Mouse (Mus musculus) urinary bladder, postnatal 14 days (tissue): ENCODE data around the gene Foxd2.
A peak's percentile ranks its signal among the peaks of the same experiment; 100 is the strongest.

ENCODE experiments used
- DNase-seq: peaks from one replicate; pipeline ENCODE4 v3.0.0; 2021; ENCODE audit warnings: low spot score

Foxd2 gene

GRCm38 (mm10) chr4:114912705-114913593 is 4.3 kb upstream of the Foxd2 start:
- DNase-seq = no peak

GRCm38 (mm10) chr4:114909602-114910484 is 1.2 kb upstream of the Foxd2 start:
- peak; percentile 33 for DNase-seq

GRCm38 (mm10) chr4:114907951-114908828 is 483 bp downstream of the Foxd2 start:
- peak; percentile 20 for DNase-seq

- no peak for DNase-seq
Measured at GRCm38 (mm10) chr4:114907056-114907917, 1.4 kb downstream of the Foxd2 start.

GRCm38 (mm10) chr4:114905969-114906680 is 2.5 kb downstream of the Foxd2 start:
- no peak for DNase-seq

- DNase-seq = no peak
Measured at GRCm38 (mm10) chr4:114905501-114905900, 3.2 kb downstream of the Foxd2 start.

- no peak for DNase-seq
Measured at GRCm38 (mm10) chr4:114903422-114903782, 5.3 kb downstream of the Foxd2 start.

- no peak for DNase-seq
Measured at GRCm38 (mm10) chr4:114902641-114903421, 5.8 kb downstream of the Foxd2 start.

- no peak for DNase-seq
Measured at GRCm38 (mm10) chr4:114901643-114902351, 6.9 kb downstream of the Foxd2 start.

- DNase-seq = no peak
Measured at GRCm38 (mm10) chr4:114900866-114901642, 7.6 kb downstream of the Foxd2 start.

- no peak for DNase-seq
Measured at GRCm38 (mm10) chr4:114899885-114900284, 8.8 kb downstream of the Foxd2 start.

- peak; percentile 43 for DNase-seq
Measured at GRCm38 (mm10) chr4:114897853-114898252, 10.8 kb downstream of the Foxd2 start.

GRCm38 (mm10) chr4:114882232-114882631 is 26.4 kb downstream of the Foxd2 start:
- no peak for DNase-seq

- no peak for DNase-seq
Measured at GRCm38 (mm10) chr4:114876441-114876972, 32.2 kb downstream of the Foxd2 start.

GRCm38 (mm10) chr4:114869765-114870490 is 38.7 kb downstream of the Foxd2 start:
- peak; percentile 63 for DNase-seq

GRCm38 (mm10) chr4:114863166-114863565 is 45.5 kb downstream of the Foxd2 start:
- no peak for DNase-seq

- no peak for DNase-seq
Measured at GRCm38 (mm10) chr4:114858426-114858825, 50.2 kb downstream of the Foxd2 start.
